Mouse (Mus musculus) embryonic fibroblast, embryonic 13.5 days (primary cell): ENCODE data around the gene Eif3l.

Source experiments
- CTCF ChIP-seq: IDR thresholded peaks from 2 replicates; pipeline ENCODE4 v1.5.1; 2011; ENCODE audit warnings: mild to moderate bottlenecking, control low read depth, low read length, moderate library complexity, borderline replicate concordance; ENCODE audit not compliant: insufficient read depth
- POLR2A ChIP-seq: IDR thresholded peaks from 2 replicates; pipeline ENCODE4 v1.6.1; 2011; ENCODE audit warnings: low read depth, mild to moderate bottlenecking, control low read depth, low read length, moderate library complexity

GRCm38 (mm10) chr15:79099456-79099855, 24.5 kb downstream of the Eif3l start:
- TF ChIP-seq CTCF (no peak), POLR2A (no peak)
